Mouse (Mus musculus): ENCODE results near the gene Clcn1. TPM values are rescaled to one million over a fixed set of nuclear protein-coding genes. Genes with fewer than 3 reads are reported as not detected.

The Clcn1 gene
- 0.08 TPM for polyA plus RNA-seq (2014; fragmentation: Illumina TruSeq; extraction: RNeasy Lipid Tissue Mini Kit (QIAGEN cat#74804); ENCODE audit: insufficient read depth, low read depth, low replicate concordance)

DNA sequence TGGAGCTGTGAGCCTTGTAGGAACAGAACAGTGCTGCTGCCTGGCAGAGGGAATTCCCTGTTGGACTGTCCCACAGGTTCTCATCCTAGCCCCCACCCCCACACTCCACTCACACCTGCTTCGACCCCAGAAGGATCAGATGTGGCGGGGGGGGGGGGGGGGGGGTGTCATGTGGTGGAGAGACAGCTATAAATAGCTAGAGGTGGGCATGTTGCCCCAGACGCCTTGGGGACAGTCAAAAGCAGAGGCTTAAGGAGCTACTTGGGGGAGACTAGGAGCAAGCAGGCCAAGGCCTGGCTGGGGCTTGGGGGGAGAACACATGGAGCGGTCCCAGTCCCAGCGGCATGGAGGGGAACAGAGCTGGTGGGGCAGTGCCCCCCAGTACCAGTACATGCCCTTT is at the start of gene Clcn1:
Gene Clcn1, plus strand, starts transcription at position 238 of the 400 bp plus-strand sequence.

DNA sequence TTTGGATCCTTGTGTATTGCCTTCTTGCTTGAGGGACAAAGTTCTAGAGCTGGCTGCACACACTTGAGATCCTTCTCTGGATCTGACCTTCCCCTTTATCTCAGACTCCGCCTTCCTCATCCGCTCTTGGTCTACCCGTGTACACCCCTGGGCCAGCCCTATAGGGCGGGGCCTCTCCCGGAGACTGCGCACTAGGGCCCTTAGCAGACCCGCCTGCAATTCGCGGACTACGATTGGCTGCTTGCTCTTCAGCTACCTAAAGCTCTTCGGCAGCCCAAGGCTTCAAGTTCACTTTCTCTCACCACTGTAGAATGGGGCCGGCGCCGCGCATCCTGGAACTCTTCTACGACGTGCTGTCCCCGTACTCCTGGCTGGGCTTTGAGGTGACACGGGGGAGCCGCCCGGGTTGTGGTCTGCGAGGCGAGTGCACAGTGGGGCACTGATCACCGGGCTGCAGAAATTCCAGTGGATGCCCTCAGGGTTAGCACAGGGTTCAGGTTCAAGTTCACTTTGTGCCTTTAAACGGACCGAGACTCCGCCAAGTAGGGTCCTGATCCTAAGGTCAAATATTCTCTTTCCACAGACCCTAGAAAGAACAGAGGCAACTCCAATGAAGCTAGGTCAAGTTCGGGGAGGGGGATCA is 40.7 kb upstream of the Clcn1 start, which contains the start of gene Gstk1:
Gene Gstk1, plus strand, starts transcription at position 225 of the 643 bp plus-strand sequence.

DNA sequence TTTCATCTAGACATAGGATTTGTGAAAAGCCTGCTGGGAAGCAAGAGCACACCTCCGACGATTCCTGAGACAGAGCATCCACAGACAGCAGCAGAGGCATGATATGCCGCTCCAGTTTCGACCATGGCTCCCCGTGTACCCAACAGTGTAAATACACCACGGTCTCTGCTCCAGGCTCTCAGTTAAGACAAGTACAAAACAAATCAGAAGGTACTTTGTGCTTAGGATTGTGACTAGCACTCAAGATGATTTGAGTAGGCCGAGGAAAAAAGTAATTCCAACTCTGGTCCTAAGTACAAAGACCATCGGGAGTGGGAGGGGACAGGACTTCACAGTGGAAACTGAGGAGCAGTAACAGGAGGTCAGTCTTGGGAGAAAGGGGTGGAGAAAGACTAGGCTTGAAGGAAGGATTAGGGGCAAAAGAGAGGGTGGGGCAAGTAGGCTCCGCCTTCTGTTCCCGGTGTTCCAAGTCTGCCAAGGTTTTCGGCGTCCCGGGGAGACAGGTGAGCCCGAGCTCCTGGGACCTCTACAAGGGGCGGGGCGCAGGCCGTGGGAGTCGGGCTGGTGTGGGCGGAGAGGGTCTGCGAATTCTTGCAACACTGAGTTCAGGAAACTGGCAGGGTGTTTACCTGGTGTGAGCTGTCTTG is 24.8 kb upstream of the Clcn1 start, which contains the start of gene Tmem139:
Gene Tmem139, plus strand, starts transcription at position 447 of the 647 bp plus-strand sequence.

DNA sequence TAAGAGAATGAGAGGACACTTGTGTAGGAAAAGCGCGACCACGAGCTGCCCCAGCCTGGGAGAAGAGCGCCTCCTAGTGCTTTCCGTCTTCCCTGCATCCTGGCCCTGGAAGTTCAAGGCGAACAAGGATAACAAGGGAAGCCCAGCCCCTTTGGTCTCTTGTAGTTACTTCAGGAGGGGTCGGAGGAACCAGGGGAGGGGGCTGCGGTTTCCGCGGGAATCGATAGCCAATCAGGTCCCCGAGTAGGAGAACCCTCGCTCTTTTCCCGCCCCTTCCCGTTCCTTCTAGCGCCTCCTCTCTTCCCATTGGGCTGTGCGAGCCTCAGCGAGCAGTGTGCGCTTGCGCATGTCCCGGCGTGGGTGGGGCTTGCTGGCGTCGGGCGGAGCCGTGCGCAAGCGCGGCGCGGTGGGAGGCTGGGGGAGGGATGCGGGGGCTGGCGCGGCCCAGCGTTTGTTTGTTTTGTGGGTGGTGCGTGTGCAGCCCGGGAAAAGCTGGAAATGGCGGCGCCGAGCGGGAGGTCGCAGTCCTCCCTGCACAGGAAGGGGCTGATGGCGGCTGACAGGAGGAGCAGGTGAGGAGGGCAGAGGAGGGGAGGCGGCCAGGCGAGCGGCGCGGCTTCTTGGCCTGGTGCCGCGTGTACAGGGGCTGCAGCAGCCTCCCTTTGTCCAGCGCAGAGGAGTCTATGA is 21.7 kb upstream of the Clcn1 start, which contains the start of gene Casp2:
Gene Casp2, plus strand, starts transcription at position 360 of the 687 bp plus-strand sequence.

DNA sequence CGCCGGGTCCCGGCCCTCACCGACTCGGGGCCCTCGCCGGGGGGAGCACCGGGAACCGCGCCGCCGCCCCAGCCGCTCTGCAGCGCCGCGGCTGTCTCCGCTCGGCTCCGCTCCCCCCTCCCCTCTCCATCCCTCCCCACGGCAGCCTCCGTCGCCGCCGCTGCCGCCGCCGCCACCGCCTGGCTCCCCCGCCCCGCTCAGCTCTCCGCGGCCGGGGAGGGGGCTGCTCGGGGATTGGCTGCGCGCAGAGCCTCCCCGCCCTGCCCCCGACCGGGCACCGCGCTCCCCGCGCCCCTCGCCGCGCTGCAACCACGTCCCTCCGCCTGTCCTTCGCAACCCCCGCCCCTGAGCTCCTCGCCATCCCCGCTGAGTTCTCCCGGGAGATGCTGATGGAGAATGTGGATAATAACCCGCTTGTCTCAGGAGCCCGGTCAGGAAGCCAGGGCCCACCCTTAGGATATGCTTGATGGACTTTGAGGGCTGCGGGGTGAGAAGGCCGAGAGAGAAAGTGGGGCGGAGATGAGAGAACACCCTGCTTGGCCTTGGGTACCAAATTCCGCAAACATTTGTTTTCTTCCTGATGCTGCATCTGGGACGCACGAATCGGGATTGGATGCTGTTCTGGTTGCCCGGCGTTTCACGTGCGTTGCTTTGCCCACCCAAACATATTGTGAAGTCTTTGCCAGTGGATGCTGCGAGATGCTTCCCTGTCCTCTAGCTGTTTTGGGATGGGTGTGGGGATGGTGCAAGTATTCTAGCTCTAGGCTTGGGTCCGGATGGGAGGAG is 38.2 kb downstream of the Clcn1 start, which contains the start of gene Fam131b:
Gene Fam131b, minus strand, starts transcription at position 162 of the 786 bp plus-strand sequence.

DNA sequence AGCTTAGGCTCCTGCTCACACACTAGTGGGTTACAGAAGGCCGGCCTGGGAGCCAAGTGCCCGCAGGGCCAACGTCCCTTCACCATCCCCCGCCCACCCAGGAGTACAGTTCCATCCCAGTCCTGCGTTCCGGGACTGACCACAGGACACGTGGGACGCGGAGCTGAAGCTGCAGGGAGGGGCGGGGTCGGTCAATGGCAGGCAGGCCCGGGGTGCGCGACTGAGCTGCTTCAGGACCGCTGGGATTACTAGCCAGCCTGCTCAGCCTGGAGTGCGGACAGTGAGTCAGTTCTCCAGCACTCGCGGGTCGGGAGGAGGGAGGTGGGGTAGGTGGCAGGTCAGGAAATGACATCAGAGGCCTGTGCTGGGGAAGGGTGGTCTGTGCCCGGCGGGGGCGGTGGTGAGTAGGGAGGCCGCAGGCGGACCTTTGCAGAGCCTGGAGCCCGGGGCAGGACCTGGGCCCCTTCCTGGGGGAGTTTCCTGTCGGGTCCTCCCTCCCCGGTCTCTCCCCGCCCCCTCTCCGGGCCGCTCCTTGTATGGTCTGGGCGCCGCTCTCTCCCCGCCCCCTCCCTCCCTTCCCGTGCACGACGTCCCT is 63.0 kb downstream of the Clcn1 start, which contains the start of gene Zyx:
Gene Zyx, plus strand, starts transcription at position 205 of the 595 bp plus-strand sequence.

Other genes starting within 250 kb of the Clcn1 start
- gene Sva, start 248.3 kb upstream of the Clcn1 start, polyA plus RNA-seq (2014; fragmentation: Illumina TruSeq; extraction: RNeasy Lipid Tissue Mini Kit (QIAGEN cat#74804); ENCODE audit: insufficient read depth, low read depth, low replicate concordance): not detected
- not detected for gene Tas2r139, start 145.7 kb upstream of the Clcn1 start, polyA plus RNA-seq (2014; fragmentation: Illumina TruSeq; extraction: RNeasy Lipid Tissue Mini Kit (QIAGEN cat#74804); ENCODE audit: insufficient read depth, low read depth, low replicate concordance)
- not detected for gene Tas2r144, start 71.4 kb upstream of the Clcn1 start, polyA plus RNA-seq (2014; fragmentation: Illumina TruSeq; extraction: RNeasy Lipid Tissue Mini Kit (QIAGEN cat#74804); ENCODE audit: insufficient read depth, low read depth, low replicate concordance)
- gene Gstk1, start 40.8 kb upstream of the Clcn1 start, polyA plus RNA-seq (2014; fragmentation: Illumina TruSeq; extraction: RNeasy Lipid Tissue Mini Kit (QIAGEN cat#74804); ENCODE audit: insufficient read depth, low read depth, low replicate concordance): 133 TPM
- gene Tmem139, start 24.7 kb upstream of the Clcn1 start, polyA plus RNA-seq (2014; fragmentation: Illumina TruSeq; extraction: RNeasy Lipid Tissue Mini Kit (QIAGEN cat#74804); ENCODE audit: insufficient read depth, low read depth, low replicate concordance): 6.4 TPM
- gene Casp2, start 21.7 kb upstream of the Clcn1 start, polyA plus RNA-seq (2014; fragmentation: Illumina TruSeq; extraction: RNeasy Lipid Tissue Mini Kit (QIAGEN cat#74804); ENCODE audit: insufficient read depth, low read depth, low replicate concordance): 11.9 TPM
- gene Fam131b, start 38.0 kb downstream of the Clcn1 start, polyA plus RNA-seq (2014; fragmentation: Illumina TruSeq; extraction: RNeasy Lipid Tissue Mini Kit (QIAGEN cat#74804); ENCODE audit: insufficient read depth, low read depth, low replicate concordance): 0.23 TPM
- gene Zyx, start 62.9 kb downstream of the Clcn1 start, polyA plus RNA-seq (2014; fragmentation: Illumina TruSeq; extraction: RNeasy Lipid Tissue Mini Kit (QIAGEN cat#74804); ENCODE audit: insufficient read depth, low read depth, low replicate concordance): 107 TPM
- 8.4 TPM for gene Epha1, start 86.6 kb downstream of the Clcn1 start, polyA plus RNA-seq (2014; fragmentation: Illumina TruSeq; extraction: RNeasy Lipid Tissue Mini Kit (QIAGEN cat#74804); ENCODE audit: insufficient read depth, low read depth, low replicate concordance)
- not detected for gene Tas2r143, start 113.6 kb downstream of the Clcn1 start, polyA plus RNA-seq (2014; fragmentation: Illumina TruSeq; extraction: RNeasy Lipid Tissue Mini Kit (QIAGEN cat#74804); ENCODE audit: insufficient read depth, low read depth, low replicate concordance)
- gene Tas2r135, start 118.7 kb downstream of the Clcn1 start, polyA plus RNA-seq (2014; fragmentation: Illumina TruSeq; extraction: RNeasy Lipid Tissue Mini Kit (QIAGEN cat#74804); ENCODE audit: insufficient read depth, low read depth, low replicate concordance): not detected
- gene Tas2r126, start 147.8 kb downstream of the Clcn1 start, polyA plus RNA-seq (2014; fragmentation: Illumina TruSeq; extraction: RNeasy Lipid Tissue Mini Kit (QIAGEN cat#74804); ENCODE audit: insufficient read depth, low read depth, low replicate concordance): not detected
- not detected for gene Olfr458, start 178.5 kb downstream of the Clcn1 start, polyA plus RNA-seq (2014; fragmentation: Illumina TruSeq; extraction: RNeasy Lipid Tissue Mini Kit (QIAGEN cat#74804); ENCODE audit: insufficient read depth, low read depth, low replicate concordance)
- gene Olfr457, start 189.7 kb downstream of the Clcn1 start, polyA plus RNA-seq (2014; fragmentation: Illumina TruSeq; extraction: RNeasy Lipid Tissue Mini Kit (QIAGEN cat#74804); ENCODE audit: insufficient read depth, low read depth, low replicate concordance): not detected
- gene Olfr456, start 200.5 kb downstream of the Clcn1 start, polyA plus RNA-seq (2014; fragmentation: Illumina TruSeq; extraction: RNeasy Lipid Tissue Mini Kit (QIAGEN cat#74804); ENCODE audit: insufficient read depth, low read depth, low replicate concordance): not detected

All from lung, adult 10 weeks (tissue).